Mouse (Mus musculus) embryonic facial prominence, embryonic 15.5 days (tissue): ENCODE measurements around the gene Slc13a2. TPM values are rescaled to one million over a fixed set of nuclear protein-coding genes. Genes with fewer than 3 reads are reported as not detected.

Experiments
- ATAC-seq: fragments of 200-750 bp; cut with Nextera tagmentation; 2 replicates; pipeline ENCODE4 v1.8.0; 2017; ENCODE audit warnings: low read depth, moderate TSS enrichment; ENCODE audit not compliant: insufficient number of reproducible peaks, low FRiP score, low TSS enrichment
- H3K27ac ChIP-seq: fragments of 300-500 bp; sonication (generic); replicated peaks from 2 replicates; pipeline ENCODE4 v1.5.1; 2015; ENCODE audit warnings: mild to moderate bottlenecking, inconsistent platforms
- H3K27me3 ChIP-seq: fragments of 300-500 bp; sonication (generic); 2 replicates; pipeline ENCODE4 v1.6.1; 2015; ENCODE audit warnings: inconsistent platforms
- H3K36me3 ChIP-seq: fragments of 300-500 bp; sonication (generic); 2 replicates; pipeline ENCODE4 v1.6.1; 2015; ENCODE audit warnings: mild to moderate bottlenecking, inconsistent platforms
- H3K4me1 ChIP-seq: fragments of 300-500 bp; sonication (generic); 2 replicates; pipeline ENCODE4 v1.6.1; 2015; ENCODE audit warnings: inconsistent platforms
- H3K4me2 ChIP-seq: fragments of 300-500 bp; sonication (generic); replicated peaks from 2 replicates; pipeline ENCODE4 v1.6.1; 2015; ENCODE audit warnings: mild to moderate bottlenecking, inconsistent platforms
- H3K4me3 ChIP-seq: fragments of 300-500 bp; sonication (generic); replicated peaks from 2 replicates; pipeline ENCODE4 v1.5.1; 2015; ENCODE audit warnings: mild to moderate bottlenecking, inconsistent platforms
- H3K9ac ChIP-seq: fragments of 300-500 bp; sonication (generic); 2 replicates; pipeline ENCODE4 v1.6.1; 2015; ENCODE audit warnings: inconsistent platforms
- H3K9me3 ChIP-seq: fragments of 300-500 bp; sonication (generic); replicated peaks from 2 replicates; pipeline ENCODE4 v1.6.1; 2016; ENCODE audit warnings: inconsistent platforms
- WGBS: fragments of 180-500 bp; shearing (Covaris S2); methylation state at CpG from one replicate; pipeline ENCODE4 v1.1.7; 2015; 5-methylcytosine and 5-hydroxymethylcytosine counted together
- polyA plus RNA-seq: library from polyadenylated mRNA; unstranded; fragments of >200 nt; fragmentation: Nextera tagmentation; extraction: Ambion mirVana; gene quantifications from 2 replicates; pipeline ENCODE4 v1.2.1, GENCODE M21; 2015

Slc13a2 gene
- polyA plus RNA-seq, 1 experiment from 2014 or later: 0.11 TPM

DNA sequence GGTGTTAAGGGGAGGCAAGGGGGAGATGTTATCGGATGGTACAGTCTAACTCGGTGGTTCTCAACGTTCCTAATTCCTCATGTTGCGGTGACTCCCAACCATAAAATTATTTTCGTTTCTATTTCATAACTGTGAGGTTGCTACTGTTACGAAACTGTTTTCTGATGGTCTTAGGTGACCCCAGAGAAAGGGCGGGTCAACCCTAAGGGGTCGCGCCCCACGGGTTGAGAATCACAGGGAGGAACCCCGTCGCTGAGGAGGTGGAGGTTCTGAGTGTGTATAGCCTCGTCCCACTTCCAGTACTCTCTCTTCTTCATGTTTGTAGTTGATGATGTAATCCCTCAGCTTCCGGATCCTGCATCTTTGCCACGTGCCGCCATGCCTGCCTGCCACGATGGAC, 36.7 kb upstream of the Slc13a2 start:
- Histone ChIP-seq H3K4me3 (no peak overlapping the region), H3K4me1 (no peaks in the 10 kb centered on the region), H3K27ac (no peak overlapping the region), H3K27me3 (no peaks in the 10 kb centered on the region), H3K4me2 (no peak overlapping the region), H3K36me3 (no peaks in the 10 kb centered on the region), H3K9ac (no peak overlapping the region), H3K9me3 (no peaks in the 10 kb centered on the region)
- WGBS: 82% methylated on average over 17 of the region's 17 CpGs
- ATAC-seq: no peak

DNA sequence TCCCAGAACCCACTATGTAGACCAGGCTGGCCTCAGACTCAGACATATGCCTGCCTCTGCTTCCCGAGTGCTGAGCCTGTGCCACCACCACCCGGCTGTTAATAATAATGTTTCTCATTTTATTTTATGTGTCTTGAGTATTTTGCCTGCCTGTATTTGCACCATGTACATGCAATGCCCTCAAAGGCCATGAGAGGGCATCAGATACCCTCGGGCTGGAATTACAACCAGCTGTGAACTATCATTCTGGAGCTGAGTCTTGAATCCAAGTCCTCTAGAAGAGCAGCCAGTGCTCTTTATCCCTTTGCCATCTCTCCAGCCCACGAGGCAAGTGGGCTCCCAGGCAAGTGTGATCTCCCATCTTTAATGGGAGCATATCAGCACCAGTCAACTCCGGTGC, 33.3 kb upstream of the Slc13a2 start:
- H3K36me3 ChIP-seq: no peaks in the 10 kb centered on the region
- no peak overlapping the region for H3K4me3 ChIP-seq

DNA sequence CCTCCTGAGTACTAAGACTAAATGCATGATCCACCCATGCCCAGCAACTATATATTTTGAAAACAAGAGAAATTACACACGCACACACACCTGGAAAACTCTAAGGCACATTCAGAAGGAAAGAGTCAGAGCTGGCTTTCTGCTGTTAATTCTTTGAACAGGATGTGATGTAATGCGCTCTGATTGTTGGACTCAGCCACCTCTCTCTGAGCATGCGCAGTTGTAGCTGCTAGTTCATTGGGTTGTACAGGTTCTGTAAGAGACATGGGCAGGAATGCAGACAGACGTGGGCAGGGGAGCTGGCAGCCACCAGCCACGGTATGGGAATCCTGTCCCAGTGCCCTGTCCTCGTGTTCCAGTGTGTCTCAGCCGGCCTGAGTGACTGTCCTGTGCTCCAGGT, 32.3 kb upstream of the Slc13a2 start:
- WGBS: 73% methylated on average over 7 of the region's 7 CpGs
- H3K9me3 ChIP-seq: no peaks in the 10 kb centered on the region

More for the DNA sequence above, 33.3 kb upstream of the Slc13a2 start:
- WGBS: 41% methylated on average over 5 of the region's 5 CpGs
- H3K9me3 ChIP-seq: no peaks in the 10 kb centered on the region
- H3K27ac ChIP-seq: no peak overlapping the region
- H3K27me3 ChIP-seq: 0 out of 2 replicates have a peak, but pooled peaks cover 3% of the 10 kb centered on the region
- no peaks in the 10 kb centered on the region for H3K4me1 ChIP-seq
- no peak overlapping the region for H3K4me2 ChIP-seq
- ATAC-seq: no peak
- H3K9ac ChIP-seq: no peak overlapping the region

DNA sequence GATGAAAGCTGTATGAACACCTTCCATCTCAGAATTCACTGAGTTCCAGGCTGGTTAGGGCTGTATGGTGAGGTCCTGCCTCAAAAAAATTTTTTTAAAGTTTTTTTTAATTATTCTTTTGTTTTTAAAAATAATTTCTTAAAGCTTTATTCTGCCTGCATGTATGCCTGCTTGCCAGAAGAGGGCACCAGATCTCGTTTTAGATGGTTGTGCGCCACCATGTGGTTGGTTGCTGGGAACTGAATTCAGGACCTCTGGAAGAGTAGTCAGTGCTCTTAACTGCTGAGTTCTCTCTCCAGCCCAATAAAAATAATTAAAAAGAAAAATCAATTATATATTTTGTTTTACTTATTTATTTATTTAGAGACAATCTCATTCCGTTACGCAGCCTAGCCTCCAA, 31.7 kb upstream of the Slc13a2 start:
- Histone ChIP-seq H3K27me3 (0 out of 2 replicates have a peak, but pooled peaks cover 5% of the 10 kb centered on the region), H3K9ac (no peak overlapping the region), H3K9me3 (no peaks in the 10 kb centered on the region), H3K4me1 (no peaks in the 10 kb centered on the region), H3K36me3 (no peaks in the 10 kb centered on the region), H3K4me2 (no peak overlapping the region), H3K4me3 (no peak overlapping the region), H3K27ac (no peak overlapping the region)
- 12% methylated on average over 4 of the region's 4 CpGs for WGBS
- ATAC-seq: no peak

More for the DNA sequence above, 32.3 kb upstream of the Slc13a2 start:
- H3K9ac ChIP-seq: no peak overlapping the region
- no peak overlapping the region for H3K4me3 ChIP-seq
- ATAC-seq: peak; percentile 7; the same call in 1 of the 2 replicates
- no peaks in the 10 kb centered on the region for H3K36me3 ChIP-seq
- H3K27ac ChIP-seq: no peak overlapping the region
- H3K27me3 ChIP-seq: 0 out of 2 replicates have a peak, but pooled peaks cover 5% of the 10 kb centered on the region
- H3K4me1 ChIP-seq: no peaks in the 10 kb centered on the region
- no peak overlapping the region for H3K4me2 ChIP-seq

DNA sequence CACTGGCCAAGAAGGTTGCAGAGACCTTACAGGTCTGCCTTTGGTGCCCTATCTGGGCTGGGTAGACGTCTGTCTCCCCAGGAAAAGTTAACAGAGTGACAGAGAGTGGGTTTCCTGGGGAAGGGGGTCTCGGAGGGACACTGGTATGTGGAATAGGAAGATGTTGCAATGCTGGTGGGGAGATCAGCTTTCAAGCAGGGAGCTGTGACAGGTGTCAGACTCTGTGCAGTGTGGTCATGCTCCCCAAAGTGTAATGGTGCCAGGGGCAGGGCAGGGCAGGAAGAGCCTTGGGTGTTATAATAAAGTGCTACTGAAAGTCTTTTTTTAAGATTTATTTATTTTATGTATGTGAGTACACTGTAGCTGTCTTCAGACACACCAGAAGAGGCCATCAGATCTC, 28.3 kb upstream of the Slc13a2 start:
- no peaks in the 10 kb centered on the region for H3K9me3 ChIP-seq
- no peaks in the 10 kb centered on the region for H3K4me1 ChIP-seq
- no peak overlapping the region for H3K4me2 ChIP-seq
- 0 out of 2 replicates have a peak, but pooled peaks cover 5% of the 10 kb centered on the region for H3K27me3 ChIP-seq
- no peak overlapping the region for H3K27ac ChIP-seq
- WGBS: 26% methylated on average over 2 of the region's 2 CpGs
- no peak for ATAC-seq
- no peaks in the 10 kb centered on the region for H3K36me3 ChIP-seq
- H3K9ac ChIP-seq: no peak overlapping the region
- no peak overlapping the region for H3K4me3 ChIP-seq

DNA sequence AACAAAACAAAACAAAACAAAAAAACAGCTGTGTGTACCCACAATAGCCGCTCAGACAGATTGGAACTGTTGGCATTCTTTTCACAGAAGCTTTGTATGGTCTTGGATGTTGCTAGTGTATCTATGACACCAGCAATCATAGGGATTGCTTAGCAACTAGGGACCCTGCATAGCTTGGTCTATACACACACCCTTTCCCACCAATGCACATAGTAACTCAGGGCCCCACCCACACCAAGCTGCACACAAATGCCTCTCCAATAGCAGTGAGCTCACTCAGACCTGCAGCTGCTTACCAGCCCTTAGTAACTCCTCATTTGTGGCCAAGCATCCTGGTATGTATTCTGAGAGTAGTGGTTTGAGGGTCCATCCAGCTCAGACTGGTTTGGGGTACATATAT, 26.2 kb upstream of the Slc13a2 start:
- no peak overlapping the region for H3K27ac ChIP-seq
- WGBS: 85% methylated on average over 1 of the region's 1 CpGs
- peak; percentile 63; the same call in 1 of the 2 replicates for ATAC-seq

DNA sequence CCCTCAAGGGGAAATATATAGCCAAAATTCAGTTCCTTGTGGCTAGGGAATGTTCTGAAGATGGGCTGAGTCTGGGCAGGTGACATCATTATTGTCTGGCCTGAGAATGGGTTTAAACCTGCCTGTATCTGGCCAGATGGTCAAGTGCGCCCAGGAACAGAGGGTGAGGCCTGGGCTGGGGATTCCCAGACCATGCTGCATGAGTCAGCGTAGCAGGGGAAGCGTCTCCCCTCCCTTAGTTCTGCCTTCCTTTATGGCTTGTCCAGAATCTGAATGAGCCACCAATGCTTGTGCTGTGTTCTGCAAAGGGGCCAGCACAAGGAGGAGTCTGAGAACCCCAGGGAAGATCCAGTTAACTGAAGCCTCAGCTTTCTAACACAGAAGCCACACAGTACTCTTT, 25.2 kb upstream of the Slc13a2 start:
- no peaks in the 10 kb centered on the region for H3K4me1 ChIP-seq
- 75% methylated on average over 3 of the region's 3 CpGs for WGBS
- no peak overlapping the region for H3K4me3 ChIP-seq
- ATAC-seq: no peak
- H3K27me3 ChIP-seq: 0 out of 2 replicates have a peak, but pooled peaks cover 3% of the 10 kb centered on the region
- no peak overlapping the region for H3K4me2 ChIP-seq
- no peaks in the 10 kb centered on the region for H3K36me3 ChIP-seq
- no peak overlapping the region for H3K27ac ChIP-seq
- no peak overlapping the region for H3K9ac ChIP-seq
- H3K9me3 ChIP-seq: no peaks in the 10 kb centered on the region

More for the DNA sequence above, 26.2 kb upstream of the Slc13a2 start:
- Histone ChIP-seq H3K4me1 (no peaks in the 10 kb centered on the region), H3K36me3 (no peaks in the 10 kb centered on the region), H3K9me3 (no peaks in the 10 kb centered on the region), H3K27me3 (0 out of 2 replicates have a peak, but pooled peaks cover 5% of the 10 kb centered on the region), H3K4me3 (no peak overlapping the region), H3K9ac (no peak overlapping the region), H3K4me2 (no peak overlapping the region)

DNA sequence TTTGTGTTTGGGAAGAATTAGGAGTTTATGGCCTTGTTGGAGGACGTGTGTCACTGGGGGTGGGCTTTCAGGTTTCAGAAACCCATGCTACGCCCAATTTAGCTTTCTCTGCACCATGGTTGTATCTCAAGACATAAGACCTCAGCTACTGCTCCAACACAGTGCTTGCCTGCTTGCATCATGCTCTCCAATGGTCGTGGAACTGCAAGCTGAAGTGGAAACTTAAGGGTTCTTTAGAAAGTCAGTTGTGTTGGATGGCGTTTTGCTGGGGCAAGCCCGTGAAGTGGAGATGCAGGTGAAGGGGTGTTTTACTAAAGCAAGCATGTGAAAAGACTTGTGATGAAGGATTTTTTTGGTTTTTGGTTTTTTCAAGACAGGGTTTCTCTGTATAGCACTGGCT, 21.1 kb upstream of the Slc13a2 start:
- no peaks in the 10 kb centered on the region for H3K9me3 ChIP-seq
- WGBS: 82% methylated on average over 5 of the region's 5 CpGs

DNA sequence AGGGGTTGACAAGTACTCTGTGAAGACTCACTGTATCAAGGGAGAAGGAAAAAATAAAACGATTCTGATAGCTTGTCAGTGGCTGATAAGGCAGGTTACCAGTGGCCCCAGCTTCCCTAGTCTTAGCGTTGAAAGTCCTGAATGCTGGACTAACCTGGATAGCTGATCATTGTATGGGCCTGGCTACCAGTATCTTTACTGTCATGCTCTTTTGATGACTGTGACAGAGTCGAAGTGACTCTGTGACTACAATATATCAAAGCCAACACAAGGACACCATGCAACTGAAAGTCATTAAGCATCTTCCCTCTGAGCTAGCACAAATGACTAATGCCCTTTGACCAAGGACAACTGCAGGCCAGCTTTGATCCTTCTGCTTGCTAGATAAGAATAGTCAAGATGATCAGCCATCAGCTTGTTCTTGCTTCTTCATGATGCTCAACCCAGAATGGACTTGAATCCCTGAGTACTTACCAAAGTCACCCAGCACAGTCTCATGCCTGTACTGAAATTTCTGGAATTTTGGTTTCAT, 16.4 kb upstream of the Slc13a2 start:
- no peak overlapping the region for H3K27ac ChIP-seq
- no peaks in the 10 kb centered on the region for H3K36me3 ChIP-seq
- H3K4me1 ChIP-seq: peaks cover 9% of the 10 kb centered on the region; the same call in 1 of the 2 replicates
- no peak overlapping the region for H3K4me3 ChIP-seq
- no peak overlapping the region for H3K9ac ChIP-seq
- H3K9me3 ChIP-seq: no peaks in the 10 kb centered on the region
- 83% methylated on average over 3 of the region's 3 CpGs for WGBS
- no peak for ATAC-seq
- H3K27me3 ChIP-seq: no peaks in the 10 kb centered on the region
- no peak overlapping the region for H3K4me2 ChIP-seq

More for the DNA sequence above, 21.1 kb upstream of the Slc13a2 start:
- H3K4me3 ChIP-seq: no peak overlapping the region
- no peak overlapping the region for H3K9ac ChIP-seq
- no peaks in the 10 kb centered on the region for H3K27me3 ChIP-seq
- ATAC-seq: no peak
- H3K27ac ChIP-seq: no peak overlapping the region
- H3K36me3 ChIP-seq: no peaks in the 10 kb centered on the region
- H3K4me2 ChIP-seq: no peak overlapping the region
- no peaks in the 10 kb centered on the region for H3K4me1 ChIP-seq

DNA sequence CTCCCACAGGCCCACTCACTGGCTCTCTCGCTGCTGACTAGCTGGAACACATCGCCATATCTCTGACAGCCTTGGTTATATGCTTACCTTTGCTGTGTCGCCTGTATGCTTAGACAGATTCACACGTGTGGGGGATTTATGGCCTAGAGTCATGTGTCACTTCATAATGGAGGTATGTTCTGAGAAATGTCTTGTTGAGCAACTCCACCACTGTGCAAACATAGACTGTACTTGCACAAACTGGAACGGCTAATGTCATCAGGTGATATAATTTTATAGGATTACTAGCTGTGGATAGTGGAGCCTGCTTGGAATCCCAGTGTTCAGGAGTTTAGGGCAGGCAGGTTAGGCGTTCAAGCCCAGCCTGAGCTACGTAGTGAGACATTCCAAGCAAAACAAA, 15.2 kb upstream of the Slc13a2 start:
- Histone ChIP-seq H3K9me3 (no peaks in the 10 kb centered on the region), H3K27me3 (no peaks in the 10 kb centered on the region), H3K4me1 (peaks cover 9% of the 10 kb centered on the region; the same call in 1 of the 2 replicates), H3K27ac (no peak overlapping the region), H3K36me3 (no peaks in the 10 kb centered on the region), H3K9ac (no peak overlapping the region), H3K4me3 (no peak overlapping the region), H3K4me2 (no peak overlapping the region)
- no peak for ATAC-seq
- WGBS: 83% methylated on average over 7 of the region's 7 CpGs

DNA sequence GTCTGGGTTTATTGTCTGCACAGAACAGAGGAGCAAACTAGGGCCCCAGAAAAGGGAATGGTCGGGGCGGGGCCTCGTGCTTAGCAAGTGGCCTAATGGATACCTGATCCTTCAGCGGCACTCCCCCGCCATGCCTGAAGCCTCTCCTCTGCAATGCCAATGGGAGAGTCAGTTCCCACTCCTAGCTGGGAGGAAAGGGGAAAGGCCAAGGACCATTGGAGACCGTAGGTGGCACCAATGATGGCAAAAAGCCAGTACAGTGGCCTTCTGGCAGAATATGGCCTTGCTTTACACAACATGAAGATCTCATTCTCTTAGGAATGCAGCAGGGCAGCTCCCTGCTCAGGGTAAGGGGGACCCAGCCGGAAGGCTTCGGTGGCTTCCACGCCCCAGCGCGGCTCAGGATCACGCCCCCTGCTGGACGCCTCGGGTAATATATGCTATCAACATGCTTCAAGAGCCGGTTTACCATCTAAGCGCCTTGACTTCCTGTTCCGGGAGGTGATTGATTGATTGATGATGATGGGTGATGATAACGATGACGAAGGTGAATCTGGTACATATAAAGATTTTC, 13.8 kb upstream of the Slc13a2 start:
- Histone ChIP-seq H3K36me3 (no peaks in the 10 kb centered on the region), H3K27me3 (no peaks in the 10 kb centered on the region), H3K4me2 (peak overlapping the region; percentile 17; the same call in 1 of the 2 replicates), H3K27ac (peak overlapping the region; percentile 55; the same call in 1 of the 2 replicates), H3K4me1 (peaks cover 9% of the 10 kb centered on the region; the same call in 1 of the 2 replicates), H3K9ac (no peak overlapping the region), H3K4me3 (no peak overlapping the region), H3K9me3 (no peaks in the 10 kb centered on the region)
- peak; percentile 70 for ATAC-seq
- 4% methylated on average over 19 of the region's 19 CpGs for WGBS

DNA sequence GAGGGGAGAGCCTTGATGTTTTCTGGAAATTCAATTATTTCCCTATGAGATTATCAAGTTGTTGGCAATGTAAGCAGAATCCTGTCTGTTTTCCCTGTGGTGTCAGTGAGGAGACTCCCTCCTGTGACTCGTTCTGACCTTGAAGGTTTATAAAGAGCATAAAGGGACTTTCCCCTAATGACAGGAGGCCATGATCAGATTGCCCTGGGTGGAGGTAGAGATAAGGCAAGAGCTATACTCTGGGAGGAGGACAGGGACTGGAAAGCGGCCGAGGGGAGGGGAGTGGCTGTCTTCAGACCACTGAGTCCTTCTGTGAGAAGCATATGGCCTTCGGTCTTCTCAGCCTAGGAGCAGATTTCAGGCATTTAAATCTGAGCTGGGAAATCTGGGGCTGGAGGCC, 12.0 kb upstream of the Slc13a2 start:
- Histone ChIP-seq H3K27me3 (no peaks in the 10 kb centered on the region), H3K4me2 (no peak overlapping the region), H3K36me3 (no peaks in the 10 kb centered on the region), H3K27ac (no peak overlapping the region), H3K9me3 (no peaks in the 10 kb centered on the region), H3K4me1 (peaks cover 9% of the 10 kb centered on the region; the same call in 1 of the 2 replicates), H3K4me3 (no peak overlapping the region), H3K9ac (no peak overlapping the region)
- WGBS: 65% methylated on average over 4 of the region's 4 CpGs
- ATAC-seq: no peak
